ENCODE assay signal across 9 mouse cellular contexts in genomic region chr17:26594958-26595357, GRCm38 (mm10). TPM values are rescaled to one million over a fixed set of nuclear protein-coding genes. Genes with fewer than 3 reads are reported as not detected.
DNase-seq lines count a peak whose midpoint lies in the region; ATAC-seq lines count a peak whose summit lies in the region.
"Had no signal": no experiment of that assay in that cellular context is flagged by ENCODE, and none has a peak within 500 bp of the region (broad histone marks: within the 10 kb centered on the region; RNA-seq: fewer than 3 reads in every experiment).

No protein-coding gene starts in this region.

- WGBS in forebrain, embryonic 10.5 days = 90% methylated on average over 7 of the region's 7 CpGs
- 87% methylated on average over 7 of the region's 7 CpGs for WGBS in forebrain, embryonic 16.5 days
- WGBS in limb, embryonic 12.5 days = 90% methylated on average over 7 of the region's 7 CpGs
- WGBS in limb, embryonic 10.5 days = 91% methylated on average over 7 of the region's 7 CpGs
- 29% methylated on average over 7 of the region's 7 CpGs for WGBS in heart, embryonic 16.5 days

- peaks cover 51% of the 10 kb centered on the region for H3K36me3 ChIP-seq in forebrain, embryonic 10.5 days (replicated peaks)
- H3K36me3 ChIP-seq in forebrain, embryonic 16.5 days (ENCODE audit: control insufficient read depth, insufficient read depth) = no peaks in the 10 kb centered on the region
- H3K36me3 ChIP-seq in limb, embryonic 12.5 days = peaks cover 35% of the 10 kb centered on the region
- peaks cover 58% of the 10 kb centered on the region for H3K36me3 ChIP-seq in limb, embryonic 10.5 days
- H3K36me3 ChIP-seq in heart, embryonic 16.5 days (ENCODE audit: control insufficient read depth, insufficient read depth) = no peaks in the 10 kb centered on the region
- peaks cover 29% of the 10 kb centered on the region for H3K36me3 ChIP-seq in megakaryocyte, embryonic 14.5 days (replicated peaks; ENCODE audit: low read length)

- no peak overlapping the region for H3K4me3 ChIP-seq in forebrain, embryonic 10.5 days
- H3K4me3 ChIP-seq in forebrain, embryonic 16.5 days (replicated peaks; ENCODE audit: low read length) = no peak overlapping the region
- H3K4me3 ChIP-seq in limb, embryonic 12.5 days (replicated peaks) = no peak overlapping the region
- no peak overlapping the region for H3K4me3 ChIP-seq in limb, embryonic 10.5 days
- H3K4me3 ChIP-seq in heart, embryonic 16.5 days (ENCODE audit: low read length) = no peak overlapping the region
- H3K4me3 ChIP-seq in megakaryocyte, embryonic 14.5 days (replicated peaks) = peak overlapping the region; percentile 64

- no peak for ATAC-seq in forebrain, embryonic 16.5 days
- no peak for ATAC-seq in limb, embryonic 12.5 days (ENCODE audit: insufficient number of reproducible peaks, insufficient read depth, low FRiP score, low TSS enrichment, low read depth)
- ATAC-seq in heart, embryonic 16.5 days (replicated peaks; ENCODE audit: extremely low read depth, insufficient read depth, low FRiP score) = no peak

- H3K27me3 ChIP-seq in forebrain, embryonic 10.5 days (ENCODE audit: poor library complexity, severe bottlenecking) = no peaks in the 10 kb centered on the region
- H3K27me3 ChIP-seq in forebrain, embryonic 16.5 days (replicated peaks; ENCODE audit: control insufficient read depth, insufficient read depth, low read length) = no peaks in the 10 kb centered on the region
- no peaks in the 10 kb centered on the region for H3K27me3 ChIP-seq in limb, embryonic 12.5 days
- H3K27me3 ChIP-seq in limb, embryonic 10.5 days (ENCODE audit: low read depth, poor library complexity, severe bottlenecking) = no peaks in the 10 kb centered on the region
- H3K27me3 ChIP-seq in heart, embryonic 16.5 days (ENCODE audit: control insufficient read depth, insufficient read depth, low read length) = no peaks in the 10 kb centered on the region
- no peaks in the 10 kb centered on the region for H3K27me3 ChIP-seq in megakaryocyte, embryonic 14.5 days (replicated peaks)

- no peaks in the 10 kb centered on the region for H3K9me3 ChIP-seq in forebrain, embryonic 10.5 days
- no peaks in the 10 kb centered on the region for H3K9me3 ChIP-seq in forebrain, embryonic 16.5 days (ENCODE audit: control insufficient read depth, low read length)
- H3K9me3 ChIP-seq in limb, embryonic 12.5 days = no peaks in the 10 kb centered on the region
- no peaks in the 10 kb centered on the region for H3K9me3 ChIP-seq in limb, embryonic 10.5 days (replicated peaks)
- H3K9me3 ChIP-seq in heart, embryonic 16.5 days (replicated peaks; ENCODE audit: control insufficient read depth, low read length) = no peaks in the 10 kb centered on the region
- H3K9me3 ChIP-seq in megakaryocyte, embryonic 14.5 days = no peaks in the 10 kb centered on the region

- peaks cover 14% of the 10 kb centered on the region for H3K4me1 ChIP-seq in forebrain, embryonic 10.5 days
- peaks cover 21% of the 10 kb centered on the region for H3K4me1 ChIP-seq in forebrain, embryonic 16.5 days (replicated peaks; ENCODE audit: control insufficient read depth, insufficient read depth, low read length)
- H3K4me1 ChIP-seq in limb, embryonic 12.5 days (replicated peaks) = peaks cover 29% of the 10 kb centered on the region
- peaks cover 7% of the 10 kb centered on the region for H3K4me1 ChIP-seq in limb, embryonic 10.5 days
- peaks cover 43% of the 10 kb centered on the region for H3K4me1 ChIP-seq in heart, embryonic 16.5 days (ENCODE audit: control insufficient read depth, insufficient read depth, low read length)
- peaks cover 91% of the 10 kb centered on the region for H3K4me1 ChIP-seq in megakaryocyte, embryonic 14.5 days

- no peak overlapping the region for H3K9ac ChIP-seq in forebrain, embryonic 16.5 days (replicated peaks; ENCODE audit: low read depth, low read length)
- H3K9ac ChIP-seq in limb, embryonic 12.5 days (replicated peaks) = no peak overlapping the region
- H3K9ac ChIP-seq in heart, embryonic 16.5 days (ENCODE audit: low read length) = peak overlapping the region; percentile 13

- intact Hi-C loops in gastrocnemius, postnatal 36 days (cut with DNase I) = no loop called here

- no peak for DNase-seq in forebrain, embryonic 10.5 days (ENCODE audit: extremely low spot score, low spot score)
- no peak for DNase-seq in limb, embryonic 10.5 days (ENCODE audit: low spot score)
- DNase-seq in gastrocnemius, postnatal 36 days = no peak
- no peak for DNase-seq in B cell, adult 2 months
- DNase-seq: adrenal gland, postnatal 25 days had no signal

- H3K27ac ChIP-seq in forebrain, embryonic 10.5 days = peak overlapping the region; percentile 40; the same call in 1 of the 2 replicates
- H3K27ac ChIP-seq in forebrain, embryonic 16.5 days (ENCODE audit: low read length) = no peak overlapping the region
- H3K27ac ChIP-seq in limb, embryonic 12.5 days = peak overlapping the region; percentile 72; the same call in 1 of the 2 replicates
- H3K27ac ChIP-seq in limb, embryonic 10.5 days = no peak overlapping the region
- peak overlapping the region; percentile 98 for H3K27ac ChIP-seq in heart, embryonic 16.5 days (ENCODE audit: low read length)

- no peak overlapping the region for H3K4me2 ChIP-seq in forebrain, embryonic 16.5 days (ENCODE audit: low read length)
- no peak overlapping the region for H3K4me2 ChIP-seq in limb, embryonic 12.5 days
- H3K4me2 ChIP-seq in heart, embryonic 16.5 days (ENCODE audit: low read depth, low read length) = no peak overlapping the region; the same call in 1 of the 2 replicates

RNA-seq across cellular contexts. Expression of gene Dusp1, which starts 33.0 kb away (rescaled TPM):
- 22.0 and 24.4 TPM in 2 replicates for polyA plus RNA-seq in forebrain, embryonic 10.5 days (2016; fragmentation: Nextera tagmentation; extraction: Ambion mirVana)
- polyA plus RNA-seq in forebrain, embryonic 16.5 days (2015; fragmentation: Nextera tagmentation; extraction: Ambion mirVana) = 44.1 and 47.8 TPM in 2 replicates
- 18.0 and 19.4 TPM in 2 replicates for polyA plus RNA-seq in limb, embryonic 12.5 days (2016; fragmentation: Nextera tagmentation; extraction: Ambion mirVana)
- 23.5 and 26.1 TPM in 2 replicates for polyA plus RNA-seq in limb, embryonic 10.5 days (2016; fragmentation: Nextera tagmentation; extraction: Ambion mirVana)
- 35.5 and 35.7 TPM in 2 replicates for polyA plus RNA-seq in heart, embryonic 16.5 days (2015; fragmentation: Nextera tagmentation; extraction: Ambion mirVana)
- polyA plus RNA-seq in megakaryocyte, embryonic 14.5 days (2012; ENCODE audit: insufficient read depth, low replicate concordance) = 11.6 and 65.1 TPM in 2 replicates
- 100 to 1,000 TPM in 1 of 2 experiments, 10 to 100 TPM in 1; 74.6 to 112 TPM for total RNA-seq in gastrocnemius, postnatal 36 days (2021)

RNA-seq across cellular contexts. Expression of gene Ergic1, which starts 33.7 kb away (rescaled TPM):
- 116 and 127 TPM in 2 replicates for polyA plus RNA-seq in forebrain, embryonic 10.5 days (2016; fragmentation: Nextera tagmentation; extraction: Ambion mirVana)
- 102 and 113 TPM in 2 replicates for polyA plus RNA-seq in forebrain, embryonic 16.5 days (2015; fragmentation: Nextera tagmentation; extraction: Ambion mirVana)
- polyA plus RNA-seq in limb, embryonic 12.5 days (2016; fragmentation: Nextera tagmentation; extraction: Ambion mirVana) = 90.7 and 103 TPM in 2 replicates
- polyA plus RNA-seq in limb, embryonic 10.5 days (2016; fragmentation: Nextera tagmentation; extraction: Ambion mirVana) = 114 and 121 TPM in 2 replicates
- polyA plus RNA-seq in heart, embryonic 16.5 days (2015; fragmentation: Nextera tagmentation; extraction: Ambion mirVana) = 82.7 and 84.9 TPM in 2 replicates
- 21.0 and 26.5 TPM in 2 replicates for polyA plus RNA-seq in megakaryocyte, embryonic 14.5 days (2012; ENCODE audit: insufficient read depth, low replicate concordance)
- 10 to 100 TPM; 47.2 to 51.5 TPM for total RNA-seq in gastrocnemius, postnatal 36 days (2021)

Comparison
In these comparisons a context has a peak if more than half of its experiments do, and no peak if none do; other contexts are left out.
1. H3K27ac ChIP-seq: peak in forebrain, embryonic 10.5 days (single experiment), limb, embryonic 12.5 days (single experiment) and heart, embryonic 16.5 days (single experiment); none in forebrain, embryonic 16.5 days (single experiment) and limb, embryonic 10.5 days (single experiment).